Mouse (Mus musculus): ENCODE data around the gene Guk1.

DNA sequence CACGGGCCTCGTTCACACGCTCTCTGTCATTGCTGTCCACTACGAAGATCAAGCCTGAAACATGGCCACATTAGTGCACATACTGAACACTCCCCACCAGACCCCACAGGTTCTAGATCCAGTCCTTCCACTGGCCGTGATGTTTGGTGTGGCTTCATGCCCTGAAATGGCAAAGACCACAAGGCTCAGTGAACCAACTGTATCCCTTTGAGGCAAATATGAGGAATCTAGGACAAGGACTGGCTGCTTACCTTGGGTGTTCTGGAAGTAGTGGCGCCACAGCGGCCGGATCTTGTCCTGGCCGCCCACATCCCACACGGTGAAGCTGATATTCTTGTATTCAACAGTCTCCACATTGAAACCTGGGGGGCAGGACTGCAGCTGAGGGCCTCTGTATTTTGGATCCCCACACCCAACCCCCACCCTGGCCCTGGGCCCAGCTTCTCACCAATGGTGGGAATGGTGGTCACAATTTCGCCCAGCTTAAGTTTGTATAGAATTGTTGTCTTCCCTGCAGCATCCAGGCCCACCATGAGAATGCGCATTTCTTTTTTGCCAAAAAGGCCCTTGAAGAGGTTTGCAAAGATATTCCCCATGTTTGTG lies 21.0 kb upstream of the Guk1 start:
- TF ChIP-seq CTCF (IDR thresholded peaks at IDR 0.05; ENCODE audit: extremely low read depth, insufficient read depth, insufficient read length, insufficient replicate concordance) (no peak), POLR2A (IDR thresholded peaks at IDR 0.05; ENCODE audit: low read depth, low read length) (no peak)
